Mouse (Mus musculus) cerebellum, adult 11-12 months (tissue): Measurements from ENCODE around the gene Cep57.
"Not testable (repeated sequence)": the region's sequence is repeated elsewhere in the genome, so short reads cannot be mapped to it uniquely, and the experiment has no call there.

Experiments
- DNase-seq: peaks from one replicate; pipeline ENCODE4 v3.0.0; 2022

The Cep57 gene

GRCm38 (mm10) chr9:13790864-13791263, 36.0 kb downstream of the Cep57 start:
- not testable (repeated sequence) for DNase-seq

- no peak for DNase-seq
Observed at GRCm38 (mm10) chr9:13781985-13782384, 44.9 kb downstream of the Cep57 start.

GRCm38 (mm10) chr9:13774732-13775131, 52.2 kb downstream of the Cep57 start:
- no peak for DNase-seq

GRCm38 (mm10) chr9:13766570-13766969, 60.3 kb downstream of the Cep57 start:
- DNase-seq: peak; percentile 15

- DNase-seq: no peak
Observed at GRCm38 (mm10) chr9:13765624-13766023, 61.3 kb downstream of the Cep57 start.

GRCm38 (mm10) chr9:13760430-13760829, 66.5 kb downstream of the Cep57 start:
- DNase-seq: no peak
